Mouse (Mus musculus) brain, adult 2 months (tissue): ENCODE results near the gene Pxn.
A peak's percentile ranks its signal among the peaks of the same experiment; 100 is the strongest.

Experiments used
- DNase-seq: peaks from one replicate; pipeline ENCODE4 v3.0.0; 2011; ENCODE audit warnings: low read depth, low spot score

Pxn gene

DNA sequence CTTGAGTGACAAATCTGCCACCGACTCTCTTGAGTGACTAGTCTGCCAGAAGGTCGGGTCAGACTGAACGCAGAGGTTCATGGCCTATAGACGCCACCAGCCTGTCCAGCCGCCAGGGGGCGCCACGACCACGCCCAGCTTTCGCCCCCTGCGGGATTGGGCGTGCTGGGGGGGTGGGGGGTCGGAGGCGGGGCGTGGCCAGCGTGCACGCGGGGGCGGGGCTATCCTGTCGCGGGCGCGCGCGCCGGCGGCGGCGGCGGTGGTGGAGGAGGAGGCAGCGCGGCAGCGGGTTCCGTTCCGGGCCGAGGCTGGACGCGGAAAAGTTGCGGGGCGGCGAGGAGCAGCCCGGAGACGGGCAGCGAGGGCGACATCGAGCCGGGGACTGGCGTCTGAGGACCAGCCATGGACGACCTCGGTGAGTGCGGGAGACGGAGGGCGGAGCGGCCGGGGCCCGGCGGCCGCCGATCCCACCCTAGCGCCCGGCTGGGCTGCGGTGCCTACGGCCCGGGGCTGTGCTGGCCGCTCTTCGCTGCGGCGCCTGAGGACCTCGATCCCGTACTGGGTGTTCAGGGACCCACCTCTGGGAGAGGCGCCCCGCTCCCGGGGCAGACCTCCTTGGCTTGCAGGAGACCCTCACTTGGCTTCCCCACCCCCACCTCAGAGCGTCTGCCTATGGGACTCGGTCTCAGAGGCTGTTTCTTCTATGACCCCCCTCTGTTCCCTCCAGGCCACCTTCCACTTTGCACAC lies at the start of gene Pxn:
Gene Pxn, plus strand, starts transcription at position 223 of the 748 bp plus-strand sequence.
- DNase-seq = peak; percentile 92

DNA sequence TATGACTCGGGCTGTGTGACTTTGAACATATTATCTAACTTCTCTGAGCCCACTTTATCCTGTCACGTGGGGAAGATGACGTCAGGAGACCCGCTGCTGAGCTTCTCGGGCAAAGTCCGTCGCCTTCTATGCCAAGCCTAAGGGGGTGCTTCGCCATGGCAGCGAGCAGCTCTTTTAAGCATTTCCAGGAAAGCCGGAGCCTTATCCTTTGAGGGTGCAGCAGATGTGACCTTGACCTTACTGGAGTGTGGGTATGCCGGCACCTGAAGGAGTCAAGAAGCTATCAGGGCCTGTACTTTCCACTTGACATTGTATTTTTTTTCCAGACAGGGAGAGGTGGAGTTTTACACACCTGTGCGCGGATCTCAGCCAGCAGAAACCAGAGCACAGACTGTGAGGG lies 47.6 kb upstream of the Pxn start:
- no peak for DNase-seq

DNA sequence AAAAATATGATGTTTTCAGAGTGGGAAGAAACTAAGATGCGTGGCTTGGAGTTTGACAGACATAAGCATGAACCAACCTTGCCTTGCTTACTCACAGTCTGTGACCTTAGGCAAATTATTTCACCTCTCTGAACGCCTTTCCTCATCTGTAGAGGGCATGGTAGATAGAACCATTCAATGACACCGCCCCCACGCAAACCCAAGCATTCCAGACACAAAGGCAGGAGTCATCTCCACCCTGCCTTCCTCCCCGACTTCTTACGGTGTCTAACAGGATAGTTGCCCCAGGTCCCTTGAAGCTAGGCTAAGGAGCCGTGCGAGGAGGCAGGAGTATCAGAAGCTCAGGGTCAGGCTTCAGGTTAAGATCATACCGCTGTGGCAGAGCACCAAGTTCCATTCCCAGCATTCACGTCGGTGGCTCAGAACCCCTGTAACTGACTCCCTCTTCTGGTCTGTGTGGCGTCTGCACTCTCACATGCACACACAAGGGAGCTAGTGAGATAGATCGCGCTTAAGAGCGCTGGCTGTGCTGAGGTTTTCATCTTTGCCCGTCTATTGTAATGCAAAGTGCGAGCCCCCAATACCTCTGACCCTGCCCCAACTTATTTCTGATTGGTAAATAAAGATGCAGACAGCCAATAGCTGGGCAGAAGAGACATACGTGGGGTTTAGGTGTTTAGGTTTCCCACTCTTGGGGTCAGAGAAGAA lies 41.9 kb upstream of the Pxn start:
- DNase-seq = no peak

DNA sequence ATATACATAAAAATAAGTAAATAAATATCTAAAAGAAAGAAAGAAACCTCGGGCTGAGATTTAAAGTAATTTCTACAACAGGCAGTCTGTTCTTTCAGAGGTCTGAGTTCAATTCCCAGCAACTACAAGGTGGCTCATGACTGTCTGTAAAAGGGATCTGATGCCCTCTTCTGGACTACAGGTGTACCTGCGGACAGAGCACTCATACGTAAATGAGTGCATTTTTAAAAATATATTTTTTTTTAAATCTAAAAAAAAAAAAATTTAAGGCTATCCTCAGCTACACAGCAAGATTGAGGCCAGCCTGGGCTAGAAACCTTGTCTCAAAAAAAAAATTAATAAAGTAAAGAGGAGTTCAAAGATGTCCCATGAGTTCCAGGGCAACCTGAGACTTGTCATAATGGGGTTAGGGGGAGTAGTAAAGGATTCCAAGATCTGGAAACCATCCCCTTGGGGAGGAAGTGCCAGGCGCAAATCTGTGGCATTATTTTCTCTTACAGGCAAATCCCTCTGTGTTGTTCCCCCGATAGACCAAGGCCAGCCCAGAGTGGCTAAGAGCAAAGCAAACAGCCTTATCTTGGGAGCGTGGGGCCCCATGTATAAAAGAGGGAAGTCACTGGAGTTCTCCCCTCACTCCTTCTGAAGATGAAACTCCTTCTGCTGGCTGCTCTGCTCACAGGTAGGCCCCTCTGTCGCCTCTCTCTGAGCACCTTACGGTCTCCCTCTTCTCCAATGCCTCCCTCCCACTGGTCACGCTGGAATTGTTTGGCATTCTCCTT lies 40.6 kb upstream of the Pxn start, which contains the start of gene Pla2g1b:
Gene Pla2g1b, plus strand, starts transcription at position 621 of the 779 bp plus-strand sequence.
- no peak for DNase-seq

DNA sequence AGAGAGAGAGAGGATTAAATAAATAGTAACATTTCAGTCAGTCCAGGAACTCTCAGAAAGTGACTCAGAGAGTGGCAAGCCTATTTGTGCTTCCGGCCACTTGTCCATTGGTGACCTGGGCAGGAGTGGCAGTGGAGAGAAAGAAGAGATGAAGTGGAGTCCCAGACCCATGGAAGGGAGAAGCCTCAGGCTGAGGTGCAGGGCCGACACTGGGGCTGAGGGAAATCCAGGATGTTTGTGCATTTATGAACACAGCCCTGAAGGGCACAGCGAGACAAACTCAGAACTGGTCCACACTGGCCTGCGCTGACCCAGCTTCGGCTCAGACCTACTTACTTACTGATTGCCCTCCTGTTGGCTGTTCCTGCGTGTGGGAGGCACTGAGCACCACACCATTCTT lies 36.7 kb upstream of the Pxn start:
- no peak for DNase-seq

DNA sequence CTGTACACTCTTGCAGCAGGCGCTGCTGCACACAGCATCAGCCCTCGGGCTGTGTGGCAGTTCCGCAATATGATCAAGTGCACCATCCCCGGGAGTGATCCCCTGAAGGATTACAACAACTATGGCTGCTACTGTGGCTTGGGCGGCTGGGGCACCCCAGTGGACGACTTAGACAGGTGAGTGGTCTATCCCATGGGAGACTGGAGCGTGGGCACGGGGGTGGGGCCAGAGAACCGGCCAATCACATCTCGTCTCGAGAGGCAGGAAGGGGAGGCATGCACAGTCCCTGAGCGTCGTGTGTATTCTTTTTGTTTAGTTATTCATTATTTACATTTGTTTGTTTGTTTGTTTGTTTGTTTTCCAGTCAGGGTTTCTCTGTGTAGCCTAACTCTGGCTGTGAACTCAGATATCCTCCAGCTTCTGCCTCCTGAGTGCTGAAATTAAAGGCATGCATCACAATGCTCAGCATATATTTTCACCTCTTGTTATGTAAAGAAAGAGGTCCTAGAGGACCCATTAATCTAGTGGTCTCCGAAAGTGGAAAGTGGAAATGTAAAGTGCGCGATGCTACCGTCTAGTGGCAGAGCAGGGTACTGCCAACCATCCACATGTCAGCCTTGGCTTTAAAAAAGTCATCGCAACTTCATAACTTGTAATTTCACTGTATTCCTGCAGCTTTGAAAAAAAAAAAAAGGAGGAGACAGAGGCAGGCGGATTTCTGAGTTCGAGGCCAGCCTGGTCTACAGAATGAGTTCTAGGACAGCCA lies 35.5 kb upstream of the Pxn start:
- peak; percentile 43 for DNase-seq

DNA sequence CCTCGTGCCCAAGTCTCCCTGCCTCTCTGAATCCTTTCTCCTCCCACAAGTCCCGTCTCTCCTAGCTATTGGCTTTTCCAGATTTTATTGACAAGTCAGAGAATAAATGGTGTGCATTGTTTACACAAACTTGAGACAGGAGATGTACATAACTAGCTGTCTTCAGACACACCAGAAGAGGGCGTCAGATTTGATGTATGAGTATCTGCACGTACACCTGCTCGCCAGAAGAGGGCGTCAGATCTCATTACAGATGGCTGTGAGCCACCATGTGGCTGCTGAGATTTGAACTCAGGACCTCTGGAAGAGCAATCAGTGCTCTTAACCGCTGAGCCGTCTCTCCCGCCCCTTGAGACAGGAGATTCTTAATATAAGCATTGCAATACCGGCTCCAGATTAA lies 33.3 kb upstream of the Pxn start:
- DNase-seq = no peak

DNA sequence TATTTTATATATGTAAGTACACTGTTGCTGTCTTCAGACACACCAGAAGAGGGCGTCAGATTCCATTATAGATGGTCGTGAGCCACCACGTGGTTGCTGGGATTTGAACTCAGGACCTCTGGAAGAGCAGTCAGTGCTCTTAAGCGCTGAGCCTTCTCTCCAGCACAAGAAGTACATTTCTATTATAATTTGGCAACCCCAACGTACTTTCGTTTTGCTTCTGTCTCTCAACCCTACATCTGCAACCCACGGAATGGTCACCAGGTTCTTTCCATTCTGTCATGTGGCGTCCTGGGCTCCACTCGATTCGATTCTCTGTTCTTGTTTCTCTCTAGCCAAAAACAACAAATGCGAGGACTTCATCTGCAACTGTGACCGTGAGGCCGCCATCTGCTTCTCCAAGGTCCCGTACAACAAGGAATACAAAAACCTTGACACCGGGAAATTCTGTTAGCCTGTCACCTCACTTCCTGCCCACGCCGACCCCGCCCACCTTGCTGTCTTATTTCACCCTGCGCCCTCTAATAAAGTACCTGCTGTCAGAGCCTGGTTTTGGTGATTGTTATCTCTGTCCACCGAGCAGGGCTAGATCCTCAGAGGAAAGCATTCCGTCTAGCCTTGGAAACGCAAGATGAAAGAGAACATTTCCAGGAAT lies 32.2 kb upstream of the Pxn start:
- no peak for DNase-seq

DNA sequence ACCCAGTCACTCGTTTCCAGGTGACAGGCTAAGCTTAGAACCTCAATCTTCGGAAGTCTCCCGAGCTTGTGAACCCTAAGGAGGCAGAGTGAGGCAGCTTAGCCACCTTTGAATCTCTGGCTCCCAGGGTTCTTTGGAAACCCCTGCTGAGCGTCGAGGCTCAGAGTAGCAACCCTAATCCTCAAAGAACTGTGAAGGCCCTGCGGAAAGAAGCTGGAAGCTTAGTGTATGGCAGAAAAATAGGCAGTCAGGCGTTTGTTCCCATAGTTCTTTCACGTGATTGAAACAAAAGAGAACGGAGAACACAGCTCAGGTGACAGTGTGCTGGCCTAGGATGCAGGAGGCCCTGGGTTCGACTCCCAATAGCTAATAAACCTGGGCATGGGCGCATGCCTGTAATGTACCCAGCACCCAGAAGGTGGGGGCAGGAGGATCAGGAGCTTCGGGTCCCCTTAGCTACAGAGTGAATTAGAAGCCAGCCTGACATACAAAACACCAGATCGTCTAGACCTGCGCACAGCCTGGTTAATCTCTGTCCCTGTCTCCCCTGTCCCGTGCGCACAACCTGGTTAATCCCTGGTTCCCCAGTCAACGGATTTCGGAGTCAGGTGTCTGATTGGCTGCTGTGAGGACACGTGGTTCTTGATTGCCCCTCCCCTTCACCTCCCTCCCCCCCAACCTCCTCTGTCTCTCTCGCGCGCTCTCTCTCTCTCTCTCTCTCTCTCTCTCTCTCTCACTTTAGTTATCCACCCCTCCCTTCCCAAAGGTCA lies 31.0 kb upstream of the Pxn start:
- peak; percentile 94 for DNase-seq

DNA sequence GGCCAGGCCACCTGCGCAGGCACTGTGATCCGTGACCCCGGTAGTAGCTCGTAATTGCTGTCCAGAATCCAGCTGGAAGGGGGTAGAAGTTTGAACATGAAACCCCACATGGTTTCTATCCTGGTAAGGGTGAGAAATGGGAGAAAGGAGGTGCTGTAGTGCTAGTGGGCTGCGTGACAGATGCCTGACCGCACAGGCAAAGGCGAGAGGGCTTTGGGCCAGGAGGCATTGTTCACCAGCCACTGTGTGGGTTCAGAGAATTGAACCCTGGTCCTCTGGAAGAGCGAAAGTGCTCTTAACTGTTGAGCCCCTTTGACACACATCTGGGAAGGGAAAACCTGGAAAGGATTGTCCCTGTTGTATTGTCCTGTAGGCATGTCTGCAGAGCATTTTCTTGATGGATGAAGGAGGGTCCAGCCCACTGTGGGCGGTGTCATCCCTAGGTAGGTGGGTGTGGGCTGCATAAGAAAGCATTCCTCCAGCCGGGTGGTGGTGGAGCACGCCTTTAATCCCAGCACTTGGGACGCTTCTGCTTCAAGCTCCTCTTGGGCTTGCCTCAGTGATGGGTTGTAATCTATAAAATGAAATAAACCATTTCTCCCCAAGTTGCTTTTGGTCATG lies 30.3 kb upstream of the Pxn start:
- DNase-seq = no peak

DNA sequence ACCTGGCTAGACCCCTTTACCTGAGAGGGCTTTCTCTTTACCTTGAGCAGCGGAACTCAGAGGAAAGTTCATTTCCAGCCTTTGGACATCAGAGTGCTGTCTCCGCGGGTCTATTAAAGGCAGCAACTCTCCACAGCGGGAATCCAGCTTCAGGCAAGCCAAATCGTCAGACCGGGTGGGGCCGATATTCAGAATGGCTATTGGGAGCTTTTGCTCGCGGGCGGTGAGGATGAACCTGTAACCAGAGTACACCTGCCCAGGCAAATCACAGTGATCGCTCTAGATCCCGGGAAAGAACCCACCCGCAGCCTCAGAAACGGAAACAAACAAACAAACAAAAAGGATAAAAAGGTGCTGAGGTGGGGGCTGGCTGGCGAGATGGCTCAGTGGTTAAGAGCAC lies 26.9 kb upstream of the Pxn start:
- no peak for DNase-seq

DNA sequence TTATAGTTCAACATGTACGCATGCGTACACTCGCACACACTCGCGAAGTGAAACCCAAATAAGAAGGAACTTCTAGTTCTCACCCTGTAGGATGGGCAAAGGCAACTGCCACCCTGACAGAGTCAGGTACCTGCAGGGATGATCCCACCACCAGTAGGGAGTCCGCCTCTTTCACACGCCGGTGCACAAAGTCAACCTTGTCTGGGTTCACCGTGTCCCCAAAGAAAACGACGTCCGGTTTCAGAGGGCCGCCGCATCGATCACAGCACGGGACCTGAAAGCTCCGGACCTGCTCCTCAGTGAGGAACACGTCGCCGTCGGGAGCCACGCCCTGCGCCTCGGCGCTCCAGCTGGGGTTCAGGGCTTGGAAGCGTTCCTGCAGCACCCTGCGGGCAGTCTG lies 26.4 kb upstream of the Pxn start:
- no peak for DNase-seq

DNA sequence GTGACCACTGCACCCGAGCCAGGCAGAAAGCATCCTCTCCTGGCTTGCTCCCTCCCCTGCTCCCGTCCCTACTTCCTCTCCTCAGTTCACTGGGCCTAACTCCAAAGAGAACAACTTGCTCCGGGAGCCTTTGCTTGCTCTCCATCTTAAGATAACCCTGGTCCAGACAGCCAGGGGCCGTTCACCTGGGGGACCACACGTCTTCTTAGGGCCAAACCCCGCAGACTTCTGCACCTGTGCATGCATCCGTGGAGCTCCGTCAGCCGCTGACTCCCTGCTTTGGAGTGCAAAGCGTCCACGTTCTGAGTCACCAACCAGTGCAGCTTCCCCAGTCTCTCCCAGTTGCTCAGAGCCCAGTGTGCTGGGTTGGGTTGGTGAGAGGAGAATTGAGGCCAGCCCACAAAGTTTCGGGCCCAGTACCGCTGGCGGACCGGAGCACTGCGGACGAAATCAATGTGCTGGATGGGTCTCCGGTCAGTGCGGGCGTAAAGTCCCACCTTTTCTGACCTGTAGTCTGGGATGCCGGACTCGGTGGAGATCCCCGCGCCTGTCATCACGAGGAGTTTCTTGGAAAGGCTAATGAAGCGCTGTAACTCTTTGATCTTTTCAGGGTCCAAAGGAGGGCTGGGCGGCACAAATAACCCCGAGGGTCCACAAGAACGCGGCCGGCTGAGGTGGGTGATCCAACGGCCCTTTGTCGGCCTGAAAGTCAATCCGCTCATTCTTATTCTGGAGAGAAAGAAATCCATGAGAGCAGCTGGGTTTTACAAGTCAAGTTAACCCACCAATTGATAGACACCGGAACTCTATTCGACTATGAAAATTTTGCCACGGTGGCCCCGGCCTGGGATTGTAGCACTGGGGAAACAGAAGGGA lies 23.8 kb upstream of the Pxn start:
- peak; percentile 47 for DNase-seq

DNA sequence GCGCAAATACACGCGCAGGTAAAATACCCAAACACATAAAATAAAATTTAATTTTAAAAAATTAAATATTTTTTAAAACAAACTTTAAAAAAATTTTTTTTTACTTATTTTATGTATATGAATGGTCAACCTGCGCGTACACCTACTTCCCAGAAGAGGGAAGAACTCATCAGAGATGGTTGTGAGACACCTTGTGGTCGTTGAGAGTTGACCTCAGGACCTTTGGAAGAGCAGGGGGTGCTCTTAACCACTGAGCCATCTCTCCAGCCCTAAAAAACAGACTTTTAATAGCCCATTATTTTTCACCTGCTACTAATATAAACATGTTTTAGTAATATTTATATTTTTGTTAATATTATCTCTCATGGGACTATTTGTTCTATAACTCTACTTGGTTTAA lies 23.1 kb upstream of the Pxn start:
- DNase-seq = no peak

DNA sequence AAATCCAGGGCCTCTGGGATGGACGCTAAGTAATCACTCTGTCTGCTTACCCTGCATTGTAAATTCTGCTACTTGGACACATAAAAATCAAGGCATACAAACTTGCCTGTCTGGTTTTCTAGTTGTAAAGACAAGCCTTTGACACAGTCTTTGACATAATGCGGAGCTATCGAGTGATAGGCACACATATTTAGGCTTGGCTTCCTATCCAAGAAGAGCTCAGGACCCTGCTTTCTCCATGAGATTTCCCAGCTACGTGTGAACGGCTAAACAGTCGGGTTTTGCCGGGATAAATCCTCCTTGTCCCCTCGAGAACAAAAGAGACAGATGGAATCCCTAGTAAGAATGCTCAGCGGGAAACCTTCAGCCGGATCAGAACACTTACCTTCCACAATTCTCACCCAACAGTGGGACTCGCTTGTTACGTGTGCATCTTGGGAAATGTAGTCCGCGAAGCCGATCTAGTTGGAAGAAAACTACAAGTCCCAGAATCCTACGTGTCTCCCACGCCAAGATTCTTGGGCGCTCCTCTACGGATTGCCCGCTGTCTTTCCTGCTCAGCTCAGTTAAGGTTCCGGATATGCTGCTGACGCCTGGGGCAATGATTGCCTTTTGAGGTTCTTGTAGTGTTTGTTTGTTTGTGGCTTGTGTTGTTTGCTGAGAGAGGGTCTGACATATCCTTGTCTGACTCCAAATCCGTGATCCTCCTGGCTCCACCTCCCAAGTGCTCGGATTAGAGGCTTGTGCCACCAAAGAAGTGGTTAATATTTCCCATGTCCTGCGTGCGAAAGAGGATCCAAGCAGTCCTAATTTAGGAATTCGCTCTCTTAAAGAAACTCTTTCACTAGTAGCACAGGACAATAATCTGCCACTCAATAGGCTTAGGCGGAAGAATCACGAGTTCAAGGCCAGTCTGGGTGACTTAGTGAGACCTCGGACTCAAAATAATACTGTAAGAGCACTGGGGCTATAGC lies 22.2 kb upstream of the Pxn start, which contains the start of gene Sirt4:
Gene Sirt4, minus strand, starts transcription at position 779 of the 974 bp plus-strand sequence.
- peak; percentile 99 for DNase-seq

DNA sequence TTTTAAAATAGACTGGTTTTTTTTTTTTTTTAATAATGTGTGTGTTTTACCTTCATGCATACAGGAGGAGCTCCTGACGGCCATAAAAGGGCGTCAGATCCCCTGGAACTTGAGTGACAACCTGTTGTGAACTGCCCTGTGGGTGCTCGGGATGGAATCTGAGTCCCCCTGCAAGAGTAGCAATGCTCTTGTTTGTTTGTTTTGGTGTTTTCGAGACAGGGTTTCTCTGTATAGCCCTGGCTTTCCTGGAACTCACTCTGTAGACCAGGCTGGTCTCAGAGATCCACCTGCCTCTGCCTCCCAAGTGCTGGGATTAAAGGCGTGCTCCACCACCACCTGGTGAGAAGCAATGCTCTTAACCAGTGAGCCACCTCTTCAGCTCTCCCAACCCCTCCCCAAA lies 21.5 kb upstream of the Pxn start:
- no peak for DNase-seq

DNA sequence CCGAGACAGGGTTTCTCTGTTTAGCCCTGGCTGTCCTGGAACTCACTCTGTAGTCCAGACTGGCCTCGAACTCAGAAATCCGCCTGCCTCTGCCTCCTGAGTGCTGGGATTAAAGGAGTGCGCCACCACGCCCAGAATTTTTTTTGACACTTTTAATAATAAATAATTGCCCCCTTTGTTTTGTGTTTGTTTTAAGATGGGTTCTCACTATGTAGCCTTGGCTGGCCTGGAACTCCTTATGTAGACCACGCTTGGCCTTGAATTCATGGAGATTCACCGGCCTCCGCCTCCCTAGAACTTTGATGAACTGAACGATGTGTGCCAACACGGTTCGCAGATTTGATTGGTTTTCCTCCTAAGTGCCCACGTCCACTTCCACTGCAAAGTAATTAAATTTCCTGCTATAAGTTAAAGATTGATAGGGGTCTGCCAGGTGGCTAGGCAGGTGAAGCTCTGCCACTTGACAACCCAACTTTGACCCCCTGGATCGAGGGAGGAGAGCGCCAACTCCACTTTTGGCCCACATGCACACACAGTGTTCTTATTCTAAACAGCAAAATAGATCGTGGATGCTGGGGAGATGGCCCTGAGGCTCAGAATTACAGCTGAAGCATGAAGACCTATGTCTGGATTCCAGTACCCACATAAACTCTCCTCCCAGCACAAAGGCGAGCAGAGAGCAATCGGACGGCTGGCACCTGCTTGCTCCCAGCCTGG lies 20.8 kb upstream of the Pxn start:
- DNase-seq = no peak
